Mouse (Mus musculus) bone marrow macrophage, adult 2 months (primary cell): ENCODE results near the gene Cfap46. TPM values are rescaled to one million over a fixed set of nuclear protein-coding genes. Genes with fewer than 3 reads are reported as not detected.

ENCODE experiments used
- H3K27ac ChIP-seq: 2 replicates; pipeline ENCODE4 v1.5.1; 2012; ENCODE audit warnings: low read depth, low read length; ENCODE audit not compliant: insufficient read depth
- H3K4me1 ChIP-seq: 2 replicates; pipeline ENCODE4 v1.6.1; 2012; ENCODE audit warnings: low read length; ENCODE audit not compliant: control insufficient read depth, insufficient read depth
- H3K4me3 ChIP-seq: 2 replicates; pipeline ENCODE4 v1.5.1; 2012; ENCODE audit warnings: mild to moderate bottlenecking, low read length, moderate library complexity; ENCODE audit not compliant: insufficient read depth
- CTCF ChIP-seq: IDR thresholded peaks from 2 replicates; pipeline ENCODE4 v1.5.1; 2012; ENCODE audit warnings: low read depth, mild to moderate bottlenecking, low read length, moderate library complexity
- POLR2A ChIP-seq: IDR thresholded peaks from 2 replicates; pipeline ENCODE4 v1.6.1; 2012; ENCODE audit warnings: mild to moderate bottlenecking, low read depth, low read length, borderline replicate concordance
- polyA plus RNA-seq: library from polyadenylated mRNA; stranded (reverse); fragments of >200 nt; gene quantifications from 2 replicates; pipeline ENCODE4 v1.2.4, GENCODE M21; 2012; ENCODE audit not compliant: missing spikeins, insufficient read depth, insufficient read length

Gene Cfap46
- polyA plus RNA-seq, 1 experiment, result not detected

GRCm38 (mm10) chr7:139581801-139582571, 101.6 kb downstream of the Cfap46 start:
- TF ChIP-seq CTCF (no peak), POLR2A (no peak)
- H3K27ac ChIP-seq, result no peak overlapping the region
- H3K4me3 ChIP-seq, result peak overlapping the region; percentile 15; the same call in 1 of the 2 replicates
- no peaks in the 10 kb centered on the region for H3K4me1 ChIP-seq

- H3K27ac ChIP-seq, result no peak overlapping the region
- no peaks in the 10 kb centered on the region for H3K4me1 ChIP-seq
- no peak for TF ChIP-seq CTCF
- TF ChIP-seq POLR2A, result no peak
- H3K4me3 ChIP-seq, result no peak overlapping the region
Observed at GRCm38 (mm10) chr7:139580851-139581775, 102.5 kb downstream of the Cfap46 start.

GRCm38 (mm10) chr7:139579261-139579905, 104.2 kb downstream of the Cfap46 start:
- no peak overlapping the region for H3K27ac ChIP-seq
- H3K4me3 ChIP-seq, result no peak overlapping the region
- H3K4me1 ChIP-seq, result no peaks in the 10 kb centered on the region
- TF ChIP-seq CTCF (no peak), POLR2A (no peak)

GRCm38 (mm10) chr7:139576064-139576686, 107.4 kb downstream of the Cfap46 start:
- Histone ChIP-seq H3K27ac (no peak overlapping the region), H3K4me1 (no peaks in the 10 kb centered on the region), H3K4me3 (no peak overlapping the region)
- TF ChIP-seq CTCF (no peak), POLR2A (no peak)

- no peak for TF ChIP-seq CTCF
- no peak for TF ChIP-seq POLR2A
Observed at GRCm38 (mm10) chr7:139572665-139573064, 111.0 kb downstream of the Cfap46 start.

GRCm38 (mm10) chr7:139570788-139571187, 112.8 kb downstream of the Cfap46 start:
- no peak overlapping the region for H3K4me3 ChIP-seq

More at GRCm38 (mm10) chr7:139572665-139573064, 111.0 kb downstream of the Cfap46 start:
- Histone ChIP-seq H3K27ac (no peak overlapping the region), H3K4me1 (no peaks in the 10 kb centered on the region), H3K4me3 (no peak overlapping the region)

DNA sequence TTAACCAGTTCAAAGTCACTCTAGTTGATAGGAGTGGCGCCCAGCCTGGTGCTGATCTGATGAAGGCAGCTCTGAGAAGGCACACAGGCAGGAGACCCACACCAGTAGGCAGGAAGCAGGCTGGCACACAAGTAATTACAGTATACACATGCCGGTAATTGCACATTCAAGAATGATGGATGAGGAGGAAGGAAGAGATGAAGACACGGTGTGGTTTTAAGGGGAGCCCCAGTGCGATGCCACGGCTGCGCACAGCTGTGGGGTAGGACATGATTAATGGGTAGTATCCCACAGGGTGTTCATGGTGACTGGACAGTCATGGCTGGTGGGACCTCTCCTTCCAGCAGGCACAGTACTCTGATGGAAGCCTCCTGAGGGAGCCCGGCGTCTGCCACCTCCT, 117.1 kb downstream of the Cfap46 start:
- no peak overlapping the region for H3K4me3 ChIP-seq
- no peak overlapping the region for H3K27ac ChIP-seq
- H3K4me1 ChIP-seq, result no peaks in the 10 kb centered on the region
- TF ChIP-seq CTCF (no peak), POLR2A (no peak)

More at GRCm38 (mm10) chr7:139570788-139571187, 112.8 kb downstream of the Cfap46 start:
- Histone ChIP-seq H3K27ac (no peak overlapping the region), H3K4me1 (no peaks in the 10 kb centered on the region)
- TF ChIP-seq CTCF, result no peak
- TF ChIP-seq POLR2A, result no peak

DNA sequence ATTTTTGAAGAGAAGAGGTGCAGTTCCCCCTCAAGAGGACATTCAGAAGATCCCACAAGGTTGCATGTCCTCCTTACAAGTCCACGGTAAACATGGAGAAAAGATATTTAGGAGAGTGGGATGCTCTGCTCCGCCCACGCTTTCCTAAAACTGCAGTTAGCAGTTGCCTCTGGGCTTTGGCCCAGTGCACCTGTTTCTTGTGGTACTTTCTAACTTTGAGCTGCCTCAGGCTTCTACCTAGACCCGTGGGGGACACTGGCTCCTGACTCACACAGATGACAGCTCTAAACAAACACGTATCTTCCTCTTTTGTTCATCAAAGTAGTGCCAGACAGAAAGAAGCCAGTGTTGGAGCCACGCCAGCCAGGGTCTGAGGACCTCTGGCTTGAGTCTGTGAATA, 117.6 kb downstream of the Cfap46 start:
- H3K4me1 ChIP-seq, result no peaks in the 10 kb centered on the region
- TF ChIP-seq POLR2A (no peak), CTCF (no peak)
- H3K4me3 ChIP-seq, result no peak overlapping the region
- no peak overlapping the region for H3K27ac ChIP-seq

GRCm38 (mm10) chr7:139564161-139564560, 119.5 kb downstream of the Cfap46 start:
- TF ChIP-seq CTCF (no peak), POLR2A (no peak)
- H3K27ac ChIP-seq, result no peak overlapping the region
- H3K4me3 ChIP-seq, result no peak overlapping the region
- no peaks in the 10 kb centered on the region for H3K4me1 ChIP-seq
